Mouse (Mus musculus): Measurements from ENCODE around the gene Slc45a2.
A peak's percentile ranks its signal among the peaks of the same experiment; 100 is the strongest.
"Not testable (repeated sequence)": the region's sequence is repeated elsewhere in the genome, so short reads cannot be mapped to it uniquely, and the experiment has no call there.

Gene Slc45a2

GRCm38 (mm10) chr15:11000421-11000820, at the start of gene Slc45a2:
Gene Slc45a2 (plus strand): TSS chr15:11000721.
- no peak for DNase-seq (ENCODE audit: low spot score in 2 of 2)

GRCm38 (mm10) chr15:10951951-10952759, 48.4 kb upstream of the Slc45a2 start, which contains the start of gene C1qtnf3:
Gene C1qtnf3 (plus strand): TSS chr15:10952332.
- DNase-seq (ENCODE audit: low spot score in 2 of 2): no peak

GRCm38 (mm10) chr15:10952760-10953305, 47.7 kb upstream of the Slc45a2 start:
- DNase-seq (ENCODE audit: low spot score in 2 of 2): no peak

GRCm38 (mm10) chr15:10953465-10953864, 47.1 kb upstream of the Slc45a2 start:
- no peak for DNase-seq (ENCODE audit: low spot score in 2 of 2)

- no peak for DNase-seq (ENCODE audit: low spot score in 2 of 2)
These were observed 46.0 kb upstream of the Slc45a2 start for GRCm38 (mm10) chr15:10954381-10955016.

- DNase-seq (ENCODE audit: low spot score in 2 of 2): no peak
These were observed 45.4 kb upstream of the Slc45a2 start for GRCm38 (mm10) chr15:10955156-10955555.

GRCm38 (mm10) chr15:10956706-10957105, 43.8 kb upstream of the Slc45a2 start:
- DNase-seq (ENCODE audit: low spot score in 2 of 2): no peak

- no peak for DNase-seq (ENCODE audit: low spot score in 2 of 2)
These were observed 41.1 kb upstream of the Slc45a2 start for GRCm38 (mm10) chr15:10959277-10960026.

- DNase-seq (ENCODE audit: low spot score in 2 of 2): no peak
These were observed 40.3 kb upstream of the Slc45a2 start for GRCm38 (mm10) chr15:10960267-10960666.

- DNase-seq (ENCODE audit: low spot score in 2 of 2): no peak
These were observed 37.9 kb upstream of the Slc45a2 start for GRCm38 (mm10) chr15:10962601-10963000.

- DNase-seq (ENCODE audit: low spot score in 2 of 2): no peak
These were observed 31.1 kb upstream of the Slc45a2 start for GRCm38 (mm10) chr15:10969439-10969838.

- DNase-seq (ENCODE audit: low spot score in 2 of 2): no peak
These were observed 29.7 kb upstream of the Slc45a2 start for GRCm38 (mm10) chr15:10970777-10971176.

GRCm38 (mm10) chr15:10977151-10977550, 23.4 kb upstream of the Slc45a2 start:
- DNase-seq (ENCODE audit: low spot score in 2 of 2): no peak

- DNase-seq (ENCODE audit: low spot score in 2 of 2): no peak
These were observed 19.8 kb upstream of the Slc45a2 start for GRCm38 (mm10) chr15:10980712-10981111.

- peak; percentile 89 to 94 for DNase-seq (ENCODE audit: low spot score in 2 of 2)
These were observed 19.0 kb upstream of the Slc45a2 start, which contains the start of gene Amacr for GRCm38 (mm10) chr15:10981377-10982063. Gene Amacr (plus strand): TSS chr15:10981756.

GRCm38 (mm10) chr15:10982064-10982435, 18.5 kb upstream of the Slc45a2 start:
- DNase-seq (ENCODE audit: low spot score in 2 of 2): peak in 1 of 2 experiments; percentile 7

- DNase-seq (ENCODE audit: low spot score in 2 of 2): no peak
These were observed 14.8 kb upstream of the Slc45a2 start for GRCm38 (mm10) chr15:10985756-10986155.

- not testable (repeated sequence) for DNase-seq (ENCODE audit: low spot score in 2 of 2)
These were observed 14.0 kb upstream of the Slc45a2 start for GRCm38 (mm10) chr15:10986477-10986876.

GRCm38 (mm10) chr15:10990411-10990810, 10.1 kb upstream of the Slc45a2 start:
- no peak for DNase-seq (ENCODE audit: low spot score in 2 of 2)

- peak in 1 of 2 experiments; percentile 12 for DNase-seq (ENCODE audit: low spot score in 2 of 2)
These were observed 9.0 kb upstream of the Slc45a2 start for GRCm38 (mm10) chr15:10991566-10991965.

- DNase-seq (ENCODE audit: low spot score in 2 of 2): no peak
These were observed 689 bp upstream of the Slc45a2 start for GRCm38 (mm10) chr15:10999832-11000231.

Measured in right cerebral cortex, adult 2 months (tissue).